Mouse (Mus musculus) lung, postnatal 25 days (tissue): ENCODE measurements around the gene Kifc5b.
"Not testable (repeated sequence)": the region's sequence is repeated elsewhere in the genome, so short reads cannot be mapped to it uniquely, and the experiment has no call there.

ENCODE experiments used
- DNase-seq: peaks from one replicate; pipeline ENCODE4 v3.0.0; 2022; ENCODE audit warnings: low spot score

Kifc5b gene

DNA sequence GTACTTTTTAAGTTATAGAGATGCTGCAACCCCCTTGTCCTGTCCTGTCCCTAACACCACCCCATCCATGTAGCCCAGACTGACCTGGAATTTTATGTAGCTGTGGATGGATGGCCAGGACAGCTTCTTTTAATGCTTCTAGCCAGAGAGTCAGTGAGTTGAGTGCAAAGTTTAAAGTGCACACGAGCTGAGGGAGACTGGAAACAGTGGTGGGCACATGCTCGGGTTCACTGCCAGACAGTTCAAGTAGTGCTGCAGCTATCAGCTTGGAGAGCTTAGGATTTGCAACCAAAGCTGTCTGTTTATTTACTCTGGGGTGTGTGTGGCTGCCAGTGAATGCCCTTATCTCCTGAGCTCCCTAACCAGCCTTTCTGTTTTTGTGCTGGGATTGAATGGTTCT, 2.6 kb downstream of the Kifc5b start:
- DNase-seq, result not testable (repeated sequence)

DNA sequence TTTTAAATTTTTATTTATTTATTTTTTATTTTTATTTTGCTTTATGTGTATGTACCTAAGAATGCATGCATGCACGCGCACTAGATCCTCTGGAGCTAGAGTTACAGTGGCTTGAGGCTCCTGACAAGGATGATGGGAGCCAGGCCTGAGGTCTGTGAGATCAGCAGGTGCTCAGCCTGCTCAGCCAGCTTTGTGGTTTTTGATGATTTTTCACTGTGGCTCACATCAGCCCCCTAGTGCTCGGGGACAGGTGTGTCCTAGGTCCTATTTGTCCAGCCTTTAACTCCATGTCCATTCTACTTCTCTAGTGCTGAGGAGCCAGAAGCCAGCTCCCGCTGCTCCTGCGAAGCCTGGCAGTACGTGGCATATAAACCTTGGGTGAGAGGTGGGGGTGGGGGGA, 5.5 kb downstream of the Kifc5b start:
- DNase-seq, result not testable (repeated sequence)

DNA sequence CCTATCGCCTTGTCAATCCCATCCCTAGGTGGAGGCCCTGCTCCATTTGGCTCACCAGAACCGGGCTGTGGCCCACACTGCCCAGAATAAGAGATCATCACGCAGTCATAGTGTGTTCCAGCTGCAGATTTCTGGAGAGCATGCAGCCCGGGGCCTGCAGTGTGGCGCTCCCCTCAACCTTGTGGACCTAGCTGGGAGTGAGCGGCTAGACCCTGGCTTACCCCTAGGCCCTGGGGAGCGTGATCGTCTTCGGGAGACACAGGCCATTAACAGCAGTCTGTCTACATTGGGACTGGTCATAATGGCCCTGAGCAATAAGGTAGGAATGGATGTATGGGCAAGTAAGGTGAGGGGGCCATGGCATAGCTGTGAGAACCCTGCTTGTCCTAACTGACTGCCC, 8.5 kb downstream of the Kifc5b start:
- DNase-seq, result not testable (repeated sequence)

DNA sequence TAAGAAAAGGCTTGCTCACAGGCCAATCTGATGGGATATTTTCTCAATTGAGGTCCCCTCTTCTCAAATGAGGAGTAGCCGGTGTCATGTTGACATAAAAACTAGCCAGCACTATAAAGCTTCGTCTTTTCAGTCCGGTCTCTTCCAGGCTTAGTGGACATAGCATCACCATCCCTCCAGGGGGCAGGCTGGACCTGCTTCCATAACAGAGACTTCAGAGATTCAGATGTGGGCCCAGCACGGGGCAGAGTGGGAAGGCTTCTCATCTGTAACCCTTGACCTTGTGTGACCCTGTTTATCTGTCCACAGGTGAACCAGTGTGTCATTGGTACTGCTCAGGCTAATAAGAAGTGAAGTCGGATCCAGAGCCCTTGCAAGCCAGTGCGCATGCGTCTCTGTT, 14.9 kb downstream of the Kifc5b start:
- peak; percentile 62 for DNase-seq

DNA sequence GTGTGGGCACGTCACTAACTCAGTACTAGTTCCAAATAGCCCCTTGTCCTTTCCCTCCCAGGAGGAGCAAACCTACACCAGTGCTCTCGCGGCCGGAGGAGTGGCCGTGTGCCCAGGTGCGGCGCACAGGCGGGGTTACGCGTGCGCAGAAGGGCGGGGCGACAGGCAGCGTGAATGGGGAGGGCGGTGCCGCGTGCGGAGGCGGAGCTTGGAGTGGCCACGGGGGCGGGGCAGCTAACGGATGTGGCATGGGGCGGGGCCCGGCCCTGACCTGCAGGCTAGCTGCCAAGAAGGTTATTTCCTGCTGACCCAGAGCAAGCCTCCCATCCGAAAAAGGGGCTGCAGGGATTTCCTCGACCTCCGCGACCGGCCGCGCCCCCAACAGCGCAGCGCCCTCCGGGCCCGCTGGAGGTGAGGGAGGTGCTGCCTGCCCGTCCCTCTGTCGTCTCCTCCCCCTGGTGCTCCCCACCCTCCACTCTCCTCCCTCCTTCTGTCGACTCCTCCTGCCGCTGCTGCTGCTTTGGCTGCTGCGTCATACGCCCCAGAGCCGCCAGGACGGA, 16.0 kb downstream of the Kifc5b start, which contains the start of gene Phf1:
TSS of gene Phf1 (plus strand) at position 214 of the 560 bp plus-strand sequence.
- peak; percentile 96 for DNase-seq

DNA sequence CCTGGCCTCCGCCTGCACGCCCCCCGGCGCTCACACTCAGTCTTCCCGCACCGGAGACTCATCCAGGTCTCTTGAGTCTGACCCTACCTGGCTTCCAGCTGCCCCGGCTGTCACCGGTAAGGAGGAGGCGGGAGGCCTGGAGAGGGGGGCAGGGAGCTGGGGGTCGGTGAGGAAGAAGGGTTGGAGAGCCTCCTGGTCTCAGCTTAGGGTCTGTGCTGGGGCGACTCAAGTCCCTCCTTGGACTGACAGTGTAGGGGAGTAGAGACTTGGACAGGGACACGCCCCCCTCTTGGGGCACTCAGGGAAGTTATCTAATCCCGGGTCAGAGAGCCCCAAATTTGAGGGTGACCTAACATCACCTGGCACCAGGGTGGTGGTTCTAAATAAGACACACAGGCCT, 16.5 kb downstream of the Kifc5b start:
- DNase-seq, result no peak

DNA sequence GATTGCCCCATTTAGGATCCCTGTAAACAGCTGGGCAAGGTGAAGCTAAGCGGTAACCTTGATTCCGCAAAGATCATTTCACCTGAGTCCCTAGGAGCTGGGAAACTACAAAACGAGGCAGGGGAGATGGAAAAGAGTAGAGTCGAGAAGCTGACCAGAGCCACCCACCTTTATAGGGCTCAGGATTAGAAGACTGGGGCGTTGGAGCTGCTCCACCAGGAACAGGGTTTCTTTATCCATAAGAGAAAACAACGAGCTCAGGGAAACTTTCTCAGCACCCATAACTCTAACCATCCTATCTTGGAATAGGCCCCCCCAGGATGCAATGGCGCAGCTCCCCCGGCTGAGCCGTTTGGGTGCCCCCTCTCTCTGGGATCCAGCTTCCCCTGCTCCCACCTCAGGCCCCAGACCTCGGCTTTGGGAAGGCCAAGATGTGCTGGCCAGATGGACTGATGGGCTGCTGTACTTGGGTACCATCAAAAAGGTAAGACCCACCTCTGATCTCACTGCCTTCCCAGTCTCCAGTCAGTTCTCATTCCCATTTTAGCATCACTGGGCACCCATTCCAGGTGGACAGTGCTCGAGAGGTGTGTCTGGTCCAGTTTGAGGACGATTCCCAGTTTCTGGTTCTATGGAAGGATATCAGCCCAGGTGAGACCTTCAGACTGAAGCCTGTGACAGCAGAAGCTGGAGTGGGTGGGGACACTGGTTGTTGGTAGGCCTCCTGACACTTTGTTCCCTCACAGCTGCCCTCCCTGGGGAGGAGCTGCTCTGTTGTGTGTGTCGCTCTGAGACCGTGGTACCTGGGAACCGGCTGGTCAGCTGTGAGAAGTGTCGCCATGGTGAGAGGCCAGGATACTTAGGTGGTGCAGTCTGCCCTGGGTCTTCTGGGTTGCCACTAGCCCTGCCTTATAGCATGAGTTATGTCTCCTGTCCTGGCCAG, 17.3 kb downstream of the Kifc5b start:
- no peak for DNase-seq

DNA sequence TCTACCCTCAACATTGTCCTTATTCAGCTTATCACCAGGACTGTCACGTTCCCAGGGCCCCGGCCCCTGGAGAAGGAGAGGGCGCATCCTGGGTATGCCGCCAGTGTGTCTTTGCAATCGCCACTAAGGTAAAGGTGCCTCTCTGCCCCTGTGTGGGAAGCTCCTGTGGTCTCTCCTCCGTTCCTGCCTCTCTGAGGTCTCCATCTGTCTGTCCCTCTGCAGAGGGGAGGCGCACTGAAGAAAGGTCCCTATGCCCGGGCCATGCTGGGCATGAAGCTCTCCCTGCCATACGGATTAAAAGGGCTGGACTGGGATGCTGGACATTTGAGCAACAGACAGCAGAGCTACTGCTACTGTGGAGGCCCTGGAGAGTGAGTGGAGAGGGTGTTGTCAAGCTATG, 18.1 kb downstream of the Kifc5b start:
- no peak for DNase-seq

DNA sequence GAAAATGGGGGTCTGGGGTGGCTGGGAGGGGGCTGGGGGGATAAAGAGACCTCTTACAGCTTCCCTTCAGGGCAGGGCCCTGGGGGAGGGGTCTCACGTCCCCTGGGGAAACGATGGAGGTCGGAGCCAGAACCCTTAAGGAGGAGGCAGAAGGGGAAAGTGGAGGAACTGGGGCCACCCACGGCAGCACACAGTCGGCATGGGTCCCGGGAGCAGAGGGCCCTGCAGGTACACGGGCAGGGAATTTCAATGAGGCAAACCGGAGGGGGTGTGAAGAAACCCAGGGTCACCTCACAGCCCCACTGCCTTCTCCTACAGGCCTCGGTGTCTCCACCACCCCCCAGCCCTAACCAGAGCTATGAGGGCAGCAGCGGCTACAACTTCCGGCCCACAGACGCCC, 19.6 kb downstream of the Kifc5b start:
- DNase-seq, result no peak

DNA sequence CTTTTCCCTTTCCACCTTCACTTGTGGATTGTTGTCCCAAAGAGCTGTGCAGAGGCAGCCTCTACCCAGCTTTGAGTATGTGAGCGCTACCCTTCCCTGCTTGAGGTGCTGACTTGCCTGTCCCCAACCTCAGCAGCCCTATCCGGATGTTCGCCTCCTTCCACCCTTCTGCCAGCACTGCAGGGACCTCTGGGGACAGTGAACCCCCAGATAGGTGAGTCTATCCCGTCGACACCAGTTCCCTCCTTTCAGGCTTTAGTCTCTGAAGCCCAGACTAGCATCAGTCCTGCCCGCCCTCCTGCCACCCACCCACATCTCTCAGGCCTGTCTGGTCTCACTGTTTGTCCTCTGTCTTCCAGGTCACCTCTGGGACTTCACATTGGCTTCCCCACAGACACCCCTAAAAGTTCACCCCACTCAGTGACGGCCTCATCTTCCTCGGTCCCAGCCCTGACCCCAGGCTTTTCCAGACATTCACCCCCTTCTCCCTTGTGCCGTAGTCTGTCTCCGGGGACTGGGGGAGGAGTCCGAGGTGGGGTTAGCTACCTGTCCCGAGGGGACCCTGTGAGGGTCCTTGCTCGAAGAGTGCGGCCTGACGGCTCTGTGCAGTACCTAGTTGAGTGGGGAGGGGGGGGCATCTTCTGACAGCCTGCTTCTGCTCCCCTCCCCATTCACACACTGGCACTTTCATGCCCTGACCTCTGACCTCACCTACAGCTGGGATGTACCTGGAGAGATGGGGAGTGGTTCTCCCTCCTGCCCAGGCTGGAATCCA, 20.2 kb downstream of the Kifc5b start:
- DNase-seq, result no peak

DNA sequence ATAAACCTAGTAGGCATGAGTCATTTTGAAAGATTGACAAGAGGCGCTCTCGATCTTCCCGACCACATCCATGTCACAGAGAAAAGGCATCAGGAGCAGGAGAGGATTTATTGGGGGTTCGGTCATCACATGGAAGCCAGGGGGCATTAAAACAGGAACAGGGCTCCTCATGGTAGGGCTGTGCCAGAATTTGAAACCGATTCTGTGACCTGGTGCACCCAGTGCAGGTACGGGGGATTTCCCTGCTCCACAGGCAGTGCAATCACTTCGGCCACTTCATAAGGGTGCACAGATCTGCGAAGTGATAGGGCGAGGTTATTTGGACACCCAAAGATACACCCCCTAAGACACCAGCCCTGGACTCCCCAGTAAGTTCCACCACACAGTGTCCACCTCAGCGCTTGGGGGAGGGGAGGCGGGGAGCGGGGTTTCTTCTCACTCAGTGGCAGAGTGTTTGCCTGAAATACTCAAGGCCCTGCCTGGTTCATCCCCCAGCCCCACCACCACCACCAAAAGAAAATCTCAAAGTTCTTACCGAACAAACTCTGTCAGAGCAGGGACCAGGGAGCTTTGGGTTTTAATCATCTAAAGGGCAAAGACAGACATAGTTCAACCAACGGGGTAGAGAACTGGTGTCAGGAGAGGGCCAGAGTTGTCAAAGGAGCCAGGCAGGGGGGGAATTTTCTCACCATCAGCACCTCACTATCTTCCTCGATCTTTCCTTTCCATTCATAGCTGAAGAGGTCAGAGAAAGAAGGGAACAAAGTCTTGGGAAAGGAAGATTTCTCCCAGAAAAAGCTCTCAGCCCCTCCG, 21.2 kb downstream of the Kifc5b start:
- DNase-seq, result no peak

DNA sequence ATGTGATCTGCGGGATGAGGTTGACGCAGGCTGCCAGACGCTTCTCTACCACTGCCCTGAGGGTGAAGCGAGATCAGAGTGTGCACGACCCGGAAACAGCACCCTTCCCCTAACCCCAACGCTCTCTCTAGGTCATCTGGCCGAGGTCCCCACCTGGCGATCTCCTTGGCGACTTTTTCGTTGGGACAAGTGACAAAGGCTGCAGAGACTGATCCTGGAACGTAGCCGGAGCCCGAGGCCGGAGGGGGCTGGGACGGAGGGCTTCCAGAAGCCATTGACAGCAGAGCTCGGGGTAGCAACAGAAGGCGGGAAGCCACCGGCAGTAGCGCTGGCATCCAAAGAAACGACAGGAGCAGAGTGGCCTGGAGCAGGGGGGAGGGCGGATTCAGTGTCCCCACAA, 21.8 kb downstream of the Kifc5b start:
- DNase-seq, result no peak

DNA sequence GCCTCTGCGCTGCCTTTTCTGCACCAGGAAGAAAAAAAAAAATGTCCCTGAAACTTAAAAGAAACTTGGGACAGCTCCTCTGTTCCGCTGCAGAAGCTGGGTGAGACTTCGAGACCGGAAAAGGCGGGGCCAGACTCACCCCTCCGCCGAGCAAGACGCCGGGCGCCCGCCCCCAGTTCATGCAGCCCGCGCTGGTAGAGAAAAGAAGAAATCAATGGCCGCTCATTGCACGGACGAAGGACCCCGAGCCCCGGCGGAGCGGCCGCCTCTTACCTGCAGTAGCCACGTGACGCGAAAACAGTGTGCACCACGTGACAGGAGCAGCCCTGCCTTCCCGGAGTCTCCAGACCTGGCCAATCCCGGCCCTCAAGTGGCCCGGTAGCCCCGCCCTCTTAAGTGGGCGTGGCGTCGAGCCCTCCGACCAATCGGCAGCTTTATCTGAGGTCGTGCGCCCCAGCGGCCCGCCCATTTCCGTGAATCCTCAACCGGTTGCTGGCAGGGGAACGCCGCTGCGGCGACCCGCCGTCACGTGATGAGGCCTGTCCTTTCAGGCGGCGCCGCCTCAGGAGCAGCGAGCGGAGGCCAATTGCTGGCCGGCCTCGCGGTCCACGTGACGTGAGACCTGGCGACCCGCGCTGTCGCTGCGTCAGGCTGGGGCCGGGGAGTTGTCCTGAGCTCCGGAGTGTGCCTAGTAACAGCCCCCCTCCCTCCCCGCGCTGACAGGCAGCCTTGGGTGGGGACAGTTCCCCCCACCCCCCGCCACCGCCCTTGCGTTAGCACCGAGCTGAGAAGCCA, 22.5 kb downstream of the Kifc5b start, which contains the start of gene Cuta:
TSS of gene Cuta (minus strand) at position 392 of the 795 bp plus-strand sequence.
- DNase-seq, result peak; percentile 100

DNA sequence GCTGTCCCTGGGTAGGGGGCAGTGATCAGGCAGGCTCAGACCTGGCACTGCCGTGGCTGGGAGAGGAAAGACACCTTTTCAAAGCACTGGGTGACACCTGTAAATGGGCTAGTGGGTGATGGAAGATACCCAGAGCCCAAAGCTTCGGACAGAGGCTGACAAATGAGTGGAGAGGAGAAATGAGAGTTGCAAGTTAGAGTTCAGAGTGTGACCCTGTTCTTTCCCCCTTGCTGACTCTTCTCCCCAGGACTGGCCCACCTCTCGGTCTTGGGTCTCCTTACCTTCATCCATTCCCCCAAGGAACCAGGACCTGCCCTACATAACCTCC, 23.0 kb downstream of the Kifc5b start:
- no peak for DNase-seq

DNA sequence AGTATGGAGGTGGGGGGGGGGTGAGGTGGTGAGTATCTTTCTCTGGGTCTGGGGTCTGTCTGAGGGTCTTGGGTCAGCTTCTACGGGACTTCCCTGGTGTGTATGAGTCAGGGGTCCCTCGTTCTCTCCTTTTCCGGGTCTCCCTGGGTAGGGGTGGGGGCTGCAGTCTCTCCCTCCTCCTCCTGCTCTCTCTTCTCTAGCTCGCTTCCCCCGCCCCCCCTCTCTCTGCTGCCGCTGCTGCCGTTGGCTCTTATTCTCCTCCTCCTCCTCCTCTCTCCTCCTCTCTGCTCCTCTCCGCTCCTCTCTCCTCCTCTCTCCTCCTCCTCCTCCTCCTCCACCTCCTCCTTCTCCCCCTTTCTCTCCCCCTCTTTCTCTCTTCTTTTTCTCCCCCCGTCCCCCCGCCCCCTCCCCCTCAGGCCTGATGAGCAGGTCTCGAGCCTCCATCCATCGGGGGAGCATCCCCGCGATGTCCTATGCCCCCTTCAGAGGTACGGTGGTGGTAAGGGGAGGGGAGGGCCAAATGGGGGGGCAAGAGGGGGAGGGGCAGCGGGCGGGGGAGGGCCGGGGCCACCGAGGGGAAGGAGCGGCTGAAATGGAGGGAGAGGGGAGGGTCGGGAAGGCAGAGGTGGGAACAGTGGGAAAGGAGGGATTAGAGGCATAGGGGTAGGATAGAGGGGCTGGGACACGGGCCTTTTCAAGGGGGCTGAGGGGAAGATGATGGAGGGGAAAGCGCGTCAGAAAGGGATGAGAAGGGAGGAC, 24.3 kb downstream of the Kifc5b start, which contains the start of gene Syngap1:
TSS of gene Syngap1 (plus strand) at position 223 of the 759 bp plus-strand sequence.
- DNase-seq, result no peak

DNA sequence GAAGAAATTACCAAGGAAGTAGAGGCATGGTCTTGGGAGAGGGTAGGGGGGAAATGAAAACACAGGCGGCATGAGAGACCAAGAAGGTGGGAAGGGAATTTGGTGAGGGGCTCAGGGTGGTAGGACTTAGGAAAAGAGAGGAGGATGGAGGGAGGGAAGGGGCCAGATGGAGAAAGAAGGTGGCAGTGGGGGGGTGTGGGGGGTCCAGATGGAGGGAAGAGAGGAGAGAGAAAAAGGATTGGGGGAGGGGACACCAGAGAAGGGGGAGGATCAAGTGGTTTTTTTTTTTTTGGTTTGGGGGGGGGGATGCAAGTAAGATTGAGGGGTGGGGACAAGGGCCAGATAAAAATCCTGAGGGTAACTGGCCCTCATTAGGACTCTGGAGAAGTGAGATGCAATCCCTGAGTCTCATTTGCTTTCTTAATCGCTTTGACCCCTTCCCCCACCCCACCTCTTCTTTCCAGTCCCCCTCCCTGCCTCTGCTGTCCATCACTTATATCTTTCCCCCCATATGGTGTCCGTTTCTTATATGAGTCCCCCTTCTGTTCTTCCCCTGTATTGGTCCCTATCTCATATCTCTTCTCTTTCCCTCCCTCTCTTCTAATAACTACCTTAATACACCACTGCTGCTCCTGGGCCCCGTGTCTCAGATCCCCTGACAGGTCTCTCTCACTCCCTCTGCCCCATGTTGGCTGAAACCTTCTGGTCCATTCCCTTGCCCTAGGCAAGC, 25.1 kb downstream of the Kifc5b start:
- no peak for DNase-seq

DNA sequence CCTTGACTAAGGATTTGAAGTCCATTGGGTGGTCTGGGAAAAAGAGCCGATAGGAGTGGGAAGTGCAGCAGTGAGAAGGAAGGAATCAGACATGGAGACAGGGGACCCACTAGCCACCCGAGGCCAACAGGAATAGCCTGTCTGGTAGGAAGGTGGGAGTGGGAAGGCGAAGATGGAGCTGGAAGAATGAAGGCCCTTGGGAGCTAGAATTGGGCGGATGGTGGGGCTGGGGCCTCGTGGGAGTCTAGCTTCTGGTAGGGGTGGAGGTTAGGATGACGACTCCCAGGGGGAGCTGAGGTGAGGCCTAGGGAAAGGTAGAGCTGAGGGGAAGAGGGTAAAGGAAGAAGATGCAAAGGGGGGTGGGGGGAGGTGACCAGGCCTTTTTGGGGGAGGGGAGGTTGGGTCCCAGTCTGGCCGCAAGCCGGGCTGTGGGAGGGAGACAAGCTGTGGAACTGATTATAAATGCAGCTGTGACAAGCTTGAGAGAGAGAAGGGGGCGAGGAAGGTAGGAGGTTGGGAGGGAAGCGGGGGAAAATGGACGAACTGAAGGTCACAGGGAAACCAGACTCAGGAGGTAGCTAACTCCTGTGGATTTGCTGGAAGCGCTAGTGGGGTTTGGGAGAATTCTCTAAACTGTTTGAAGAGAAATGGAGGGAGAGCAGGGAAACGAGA, 29.1 kb downstream of the Kifc5b start:
- DNase-seq, result no peak

DNA sequence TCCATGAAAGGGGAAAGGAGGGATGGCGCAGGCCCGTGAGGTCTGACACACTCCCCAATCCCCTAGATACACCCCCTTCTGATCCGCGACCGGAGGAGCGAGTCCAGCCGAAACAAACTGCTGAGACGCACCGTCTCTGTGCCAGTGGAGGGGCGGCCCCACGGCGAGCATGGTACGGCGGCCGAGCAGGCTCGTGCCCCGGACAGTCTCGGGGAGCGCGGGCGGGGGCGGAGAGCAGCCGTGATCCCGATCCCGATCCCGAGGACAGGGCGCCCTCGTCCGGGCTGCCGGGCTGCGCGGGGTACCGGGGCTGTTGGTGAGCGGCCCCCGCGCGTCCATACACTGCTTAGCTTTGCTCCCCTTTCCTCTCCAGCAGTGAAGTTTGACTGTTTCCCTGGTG, 29.7 kb downstream of the Kifc5b start:
- peak; percentile 74 for DNase-seq
